Mouse (Mus musculus) kidney, embryonic 14.5 days (tissue): ENCODE data around the gene Trim8. TPM values are rescaled to one million over a fixed set of nuclear protein-coding genes. Genes with fewer than 3 reads are reported as not detected.

Experiments used
- ATAC-seq: fragments of 200-750 bp; cut with Nextera tagmentation; 2 replicates; pipeline ENCODE4 v1.8.0; 2017; ENCODE audit warnings: moderate number of reproducible peaks, mild to moderate bottlenecking, moderate TSS enrichment, moderate library complexity; ENCODE audit not compliant: low FRiP score, low TSS enrichment
- H3K27ac ChIP-seq: fragments of 300-500 bp; sonication (generic); 2 replicates; pipeline ENCODE4 v1.5.1; 2014; ENCODE audit warnings: low read depth, mild to moderate bottlenecking, low read length, moderate library complexity, mixed read lengths
- H3K27me3 ChIP-seq: fragments of 300-500 bp; sonication (generic); 2 replicates; pipeline ENCODE4 v1.6.1; 2014; ENCODE audit warnings: mild to moderate bottlenecking, low read length; ENCODE audit not compliant: control insufficient read depth, insufficient read depth
- H3K36me3 ChIP-seq: fragments of 300-500 bp; sonication (generic); 2 replicates; pipeline ENCODE4 v1.6.1; 2014; ENCODE audit warnings: low read length, mixed read lengths; ENCODE audit not compliant: control insufficient read depth, insufficient read depth
- H3K4me1 ChIP-seq: fragments of 300-500 bp; sonication (generic); 2 replicates; pipeline ENCODE4 v1.6.1; 2014; ENCODE audit warnings: low read length, mixed read lengths; ENCODE audit not compliant: control insufficient read depth, insufficient read depth
- H3K4me2 ChIP-seq: fragments of 300-500 bp; sonication (generic); replicated peaks from 2 replicates; pipeline ENCODE4 v1.6.1; 2014; ENCODE audit warnings: low read depth, mild to moderate bottlenecking, low read length
- H3K4me3 ChIP-seq: fragments of 300-500 bp; sonication (generic); 2 replicates; pipeline ENCODE4 v1.5.1; 2014; ENCODE audit warnings: mild to moderate bottlenecking, low read length
- H3K9ac ChIP-seq: fragments of 300-500 bp; sonication (generic); 2 replicates; pipeline ENCODE4 v1.6.1; 2014; ENCODE audit warnings: low read depth, mild to moderate bottlenecking, low read length, moderate library complexity
- H3K9me3 ChIP-seq: fragments of 300-500 bp; sonication (generic); 2 replicates; pipeline ENCODE4 v1.6.1; 2016; ENCODE audit warnings: low read length; ENCODE audit not compliant: control insufficient read depth
- WGBS: fragments of 180-500 bp; shearing (Covaris S2); extraction: QIAGEN DNeasy Blood & Tissue Kit; methylation state at CpG from one replicate; pipeline ENCODE4 v1.1.7; 2014; 5-methylcytosine and 5-hydroxymethylcytosine counted together
- polyA plus RNA-seq: library from polyadenylated mRNA; unstranded; fragments of >200 nt; fragmentation: Nextera tagmentation; extraction: Ambion mirVana; gene quantifications from 2 replicates; pipeline ENCODE4 v1.2.1, GENCODE M21; 2014

Gene Trim8
- polyA plus RNA-seq, 1 experiment from 2014 or later = 35.6 TPM

- Histone ChIP-seq H3K9ac (peak overlapping the region; percentile 12; the same call in 1 of the 2 replicates), H3K9me3 (no peaks in the 10 kb centered on the region), H3K4me3 (no peak overlapping the region), H3K27ac (peak overlapping the region; percentile 67), H3K36me3 (peaks cover 17% of the 10 kb centered on the region), H3K4me1 (peaks cover 60% of the 10 kb centered on the region), H3K4me2 (peak overlapping the region; percentile 8; the same call in 1 of the 2 replicates), H3K27me3 (no peaks in the 10 kb centered on the region)
- 39% methylated on average over 15 of the region's 15 CpGs for WGBS
- no peak for ATAC-seq
Measured at GRCm38 (mm10) chr19:46483701-46484328, 17.7 kb upstream of the Trim8 start.

- Histone ChIP-seq H3K4me2 (no peak overlapping the region), H3K36me3 (peaks cover 17% of the 10 kb centered on the region), H3K27ac (peak overlapping the region; percentile 67; the same call in 1 of the 2 replicates), H3K27me3 (no peaks in the 10 kb centered on the region), H3K9ac (no peak overlapping the region), H3K9me3 (no peaks in the 10 kb centered on the region), H3K4me1 (peaks cover 56% of the 10 kb centered on the region), H3K4me3 (no peak overlapping the region)
- 55% methylated on average over 5 of the region's 5 CpGs for WGBS
- ATAC-seq = no peak
Measured at GRCm38 (mm10) chr19:46484518-46484917, 17.0 kb upstream of the Trim8 start.

GRCm38 (mm10) chr19:46485847-46486246 is 15.7 kb upstream of the Trim8 start:
- H3K27ac ChIP-seq = no peak overlapping the region
- no peaks in the 10 kb centered on the region for H3K9me3 ChIP-seq
- no peak overlapping the region for H3K4me3 ChIP-seq
- peaks cover 52% of the 10 kb centered on the region for H3K4me1 ChIP-seq
- no peak overlapping the region for H3K9ac ChIP-seq
- ATAC-seq = no peak
- WGBS = 59% methylated on average over 9 of the region's 9 CpGs
- H3K36me3 ChIP-seq = peaks cover 7% of the 10 kb centered on the region; the same call in 1 of the 2 replicates
- H3K27me3 ChIP-seq = no peaks in the 10 kb centered on the region
- H3K4me2 ChIP-seq = no peak overlapping the region

DNA sequence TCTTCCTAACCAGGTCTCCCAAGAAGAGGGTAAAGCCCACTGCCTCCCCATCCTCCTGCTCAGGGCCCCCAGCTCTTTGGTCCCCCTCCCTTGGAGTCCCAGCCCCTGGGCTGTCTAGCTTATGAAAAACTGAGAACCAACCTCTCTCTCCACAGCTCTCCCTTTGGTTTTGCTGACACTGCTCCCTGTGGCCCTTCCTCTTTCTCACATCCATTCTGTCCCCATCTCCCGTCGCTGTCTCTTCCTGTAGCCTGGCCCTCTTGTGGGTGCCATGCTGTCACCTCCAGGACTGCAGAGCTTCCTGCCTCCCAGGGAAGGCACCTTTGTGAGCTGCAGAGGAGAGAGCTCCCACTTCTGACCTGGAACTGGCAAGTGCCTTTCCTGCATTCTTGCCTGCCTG is 14.8 kb upstream of the Trim8 start:
- H3K27me3 ChIP-seq = no peaks in the 10 kb centered on the region
- no peak for ATAC-seq
- no peak overlapping the region for H3K9ac ChIP-seq
- peaks cover 7% of the 10 kb centered on the region; the same call in 1 of the 2 replicates for H3K36me3 ChIP-seq
- no peak overlapping the region for H3K4me3 ChIP-seq
- no peaks in the 10 kb centered on the region for H3K9me3 ChIP-seq
- H3K4me1 ChIP-seq = peaks cover 43% of the 10 kb centered on the region
- 50% methylated on average over 2 of the region's 2 CpGs for WGBS
- H3K4me2 ChIP-seq = no peak overlapping the region
- H3K27ac ChIP-seq = peak overlapping the region; percentile 3; the same call in 1 of the 2 replicates

GRCm38 (mm10) chr19:46489448-46489847 is 12.1 kb upstream of the Trim8 start:
- peaks cover 7% of the 10 kb centered on the region; the same call in 1 of the 2 replicates for H3K36me3 ChIP-seq
- H3K9me3 ChIP-seq = no peaks in the 10 kb centered on the region
- H3K4me1 ChIP-seq = peaks cover 16% of the 10 kb centered on the region
- H3K4me3 ChIP-seq = no peak overlapping the region
- no peak overlapping the region for H3K4me2 ChIP-seq
- WGBS = 93% methylated on average over 1 of the region's 1 CpGs
- H3K27ac ChIP-seq = no peak overlapping the region
- H3K9ac ChIP-seq = no peak overlapping the region
- H3K27me3 ChIP-seq = no peaks in the 10 kb centered on the region
- no peak for ATAC-seq

DNA sequence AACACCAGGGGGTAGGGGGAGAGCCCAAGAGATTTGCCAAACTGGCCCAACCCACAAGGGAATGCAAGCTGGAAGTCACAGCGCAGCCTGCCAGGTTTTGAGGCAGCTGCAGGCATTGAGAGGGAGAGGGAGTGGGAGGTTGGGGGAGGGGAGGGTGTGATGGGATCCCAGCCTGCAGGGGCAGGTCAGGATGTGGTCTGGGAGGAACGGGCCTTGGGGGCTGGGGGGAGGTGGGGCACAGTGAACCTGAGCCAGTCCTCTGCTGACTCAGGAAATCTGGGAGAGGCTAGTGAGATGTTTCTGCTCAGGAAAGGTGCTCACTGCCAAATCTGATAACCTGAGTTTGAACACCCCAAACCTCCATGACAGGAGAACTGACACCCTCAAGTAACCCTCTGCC is 10.9 kb upstream of the Trim8 start:
- H3K27ac ChIP-seq = no peak overlapping the region
- no peak overlapping the region for H3K4me2 ChIP-seq
- no peak overlapping the region for H3K9ac ChIP-seq
- no peaks in the 10 kb centered on the region for H3K27me3 ChIP-seq
- peaks cover 10% of the 10 kb centered on the region; the same call in 1 of the 2 replicates for H3K4me1 ChIP-seq
- H3K36me3 ChIP-seq = peaks cover 5% of the 10 kb centered on the region; the same call in 1 of the 2 replicates
- no peak overlapping the region for H3K4me3 ChIP-seq
- peak; percentile 72; the same call in 1 of the 2 replicates for ATAC-seq
- WGBS = 9% methylated on average over 2 of the region's 2 CpGs
- H3K9me3 ChIP-seq = no peaks in the 10 kb centered on the region

GRCm38 (mm10) chr19:46495136-46495535 is 6.4 kb upstream of the Trim8 start:
- H3K36me3 ChIP-seq = no peaks in the 10 kb centered on the region
- no peaks in the 10 kb centered on the region for H3K9me3 ChIP-seq
- ATAC-seq = no peak
- H3K9ac ChIP-seq = no peak overlapping the region
- H3K4me2 ChIP-seq = no peak overlapping the region
- H3K27ac ChIP-seq = no peak overlapping the region
- H3K4me1 ChIP-seq = 0 out of 2 replicates have a peak, but pooled peaks cover 4% of the 10 kb centered on the region
- H3K27me3 ChIP-seq = no peaks in the 10 kb centered on the region
- 62% methylated on average over 8 of the region's 8 CpGs for WGBS
- no peak overlapping the region for H3K4me3 ChIP-seq

DNA sequence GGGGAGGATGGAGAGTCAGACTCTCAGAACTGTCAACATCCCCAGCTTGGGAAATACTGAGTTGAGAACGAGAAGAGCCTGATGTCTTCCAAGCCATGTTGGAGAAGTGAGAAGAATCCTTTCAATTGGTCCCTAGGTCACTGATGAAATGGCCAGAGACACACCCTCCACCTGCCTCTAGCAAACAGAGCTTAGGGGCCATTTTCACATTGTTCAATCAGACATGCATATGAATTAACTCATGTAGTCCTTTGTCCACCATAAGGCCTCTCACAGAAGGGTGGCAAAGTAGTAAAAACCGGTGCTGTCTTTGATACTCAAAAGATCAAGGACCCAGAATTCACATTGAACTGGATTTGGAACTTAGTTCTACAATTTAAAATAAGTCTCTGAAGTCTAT is 4.3 kb upstream of the Trim8 start:
- 0 out of 2 replicates have a peak, but pooled peaks cover 4% of the 10 kb centered on the region for H3K4me1 ChIP-seq
- no peak overlapping the region for H3K27ac ChIP-seq
- no peak for ATAC-seq
- 57% methylated on average over 2 of the region's 2 CpGs for WGBS
- no peak overlapping the region for H3K4me2 ChIP-seq
- H3K9me3 ChIP-seq = no peaks in the 10 kb centered on the region
- H3K27me3 ChIP-seq = no peaks in the 10 kb centered on the region
- H3K9ac ChIP-seq = no peak overlapping the region
- no peaks in the 10 kb centered on the region for H3K36me3 ChIP-seq
- no peak overlapping the region for H3K4me3 ChIP-seq

DNA sequence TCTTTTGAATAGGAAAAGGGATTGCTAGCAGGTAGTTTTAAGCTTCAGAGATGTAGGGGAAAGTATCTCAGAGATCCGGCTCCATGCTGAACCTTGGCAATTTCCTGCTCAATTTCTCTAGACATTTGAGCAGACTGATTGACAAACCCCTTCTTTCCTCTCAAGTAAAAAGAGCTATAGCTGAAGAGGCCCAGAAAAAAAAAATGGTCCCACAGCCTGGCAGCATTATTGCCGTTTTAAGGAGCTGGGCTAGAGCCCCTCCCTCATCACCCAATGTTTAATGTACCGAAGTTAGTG is 2.0 kb upstream of the Trim8 start:
- Histone ChIP-seq H3K27me3 (no peaks in the 10 kb centered on the region), H3K4me3 (peak overlapping the region; percentile 98), H3K36me3 (no peaks in the 10 kb centered on the region; the same call in 1 of the 2 replicates), H3K27ac (peak overlapping the region; percentile 80; the same call in 1 of the 2 replicates), H3K4me1 (0 out of 2 replicates have a peak, but pooled peaks cover 4% of the 10 kb centered on the region), H3K9ac (no peak overlapping the region), H3K4me2 (peak overlapping the region; percentile 41), H3K9me3 (no peaks in the 10 kb centered on the region)
- under 1% methylated on average over 3 of the region's 3 CpGs for WGBS
- no peak for ATAC-seq
